Mouse (Mus musculus): ENCODE data around the gene Sbds.

GRCm38 (mm10) chr5:130263454-130263853, 8.1 kb upstream of the Sbds start:
- no peak for TF ChIP-seq ZC3H11A (IDR thresholded peaks at IDR 0.05; ENCODE audit: borderline replicate concordance, low read depth, low read length)
- no peak for TF ChIP-seq MAFK (IDR thresholded peaks at IDR 0.05; ENCODE audit: insufficient read depth, low read depth, low read length)
